Mouse (Mus musculus) brain, adult 2 months (tissue): ENCODE results near the gene Agpat2.

Experiments used
- DNase-seq: peaks from one replicate; pipeline ENCODE4 v3.0.0; 2011; ENCODE audit warnings: low read depth, low spot score

The Agpat2 gene

GRCm38 (mm10) chr2:26596898-26597297 is 7.3 kb downstream of the Agpat2 start:
- DNase-seq = no peak

DNA sequence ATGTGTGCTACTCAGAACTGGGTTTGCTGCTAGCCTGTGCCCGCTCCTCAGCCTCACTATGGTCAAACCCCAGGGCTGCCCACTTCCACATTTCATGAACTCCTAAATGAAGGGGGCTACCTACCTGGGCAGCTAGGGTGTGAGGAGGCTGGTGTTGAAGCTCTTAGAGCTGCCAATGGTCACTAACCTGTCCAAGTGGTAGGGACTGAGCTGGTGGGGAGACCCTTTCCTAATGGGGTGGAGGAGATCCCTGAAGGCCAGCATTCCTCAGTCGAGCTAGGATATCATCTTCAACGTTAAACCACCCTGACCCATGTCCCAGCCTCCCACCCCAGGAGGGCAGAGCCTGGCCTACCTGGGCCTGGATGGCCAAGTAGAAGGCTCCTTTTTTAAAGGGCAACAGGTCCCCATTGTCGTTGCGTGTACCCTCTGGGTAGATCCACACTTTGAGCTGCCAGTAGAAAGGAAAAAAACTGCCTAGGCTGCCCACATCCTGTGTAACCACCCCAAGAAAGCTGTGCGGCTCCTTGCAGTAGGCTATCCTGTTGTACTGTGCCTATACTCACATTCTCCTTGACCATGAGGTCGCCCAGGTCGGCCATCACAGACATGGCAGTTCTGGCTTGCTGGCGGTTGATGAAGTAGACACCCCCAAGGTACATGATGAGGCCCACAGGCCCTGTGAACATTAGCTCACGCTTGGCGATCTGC is 8.3 kb downstream of the Agpat2 start:
- no peak for DNase-seq

DNA sequence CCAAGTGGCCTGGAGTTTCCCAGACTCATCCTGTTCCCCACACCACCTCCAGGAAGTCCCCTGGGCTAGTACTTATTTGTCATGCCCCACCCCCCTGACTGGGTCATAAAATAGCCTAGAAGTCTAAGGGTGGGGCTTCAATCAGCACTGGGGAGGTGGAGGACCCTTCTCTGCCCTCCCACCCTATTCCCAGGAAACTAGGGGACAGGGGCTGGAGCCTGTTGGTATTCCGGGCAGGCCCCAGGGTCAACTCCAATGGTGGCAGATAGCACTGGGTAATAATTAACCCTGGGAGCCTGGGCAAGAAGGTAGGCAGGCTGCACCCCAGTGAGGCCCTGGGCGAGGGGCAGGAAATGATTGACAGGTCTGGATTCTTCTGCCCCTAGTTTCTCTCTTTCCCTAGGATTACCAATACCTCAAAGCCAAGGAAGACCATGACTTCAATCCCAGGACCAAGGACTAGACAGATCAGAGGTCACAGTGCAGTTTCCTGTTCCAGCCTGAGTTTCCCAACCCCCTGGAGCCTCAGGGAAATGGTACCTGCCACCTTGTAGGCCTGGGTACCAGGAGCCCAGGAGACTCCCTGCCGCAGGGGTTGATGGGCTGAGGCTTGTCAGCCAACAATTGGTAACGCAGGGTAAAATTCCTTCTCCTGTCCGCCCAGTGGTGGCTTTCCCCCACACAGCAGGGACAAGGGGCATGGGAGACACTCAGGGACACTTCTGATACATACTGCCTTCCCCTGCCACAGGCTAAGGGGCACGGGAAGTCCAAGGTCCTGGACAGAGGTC is 9.1 kb downstream of the Agpat2 start:
- no peak for DNase-seq

GRCm38 (mm10) chr2:26594461-26594933 is 9.7 kb downstream of the Agpat2 start:
- DNase-seq = no peak

GRCm38 (mm10) chr2:26594022-26594346 is 10.2 kb downstream of the Agpat2 start:
- DNase-seq = peak; percentile 60

DNA sequence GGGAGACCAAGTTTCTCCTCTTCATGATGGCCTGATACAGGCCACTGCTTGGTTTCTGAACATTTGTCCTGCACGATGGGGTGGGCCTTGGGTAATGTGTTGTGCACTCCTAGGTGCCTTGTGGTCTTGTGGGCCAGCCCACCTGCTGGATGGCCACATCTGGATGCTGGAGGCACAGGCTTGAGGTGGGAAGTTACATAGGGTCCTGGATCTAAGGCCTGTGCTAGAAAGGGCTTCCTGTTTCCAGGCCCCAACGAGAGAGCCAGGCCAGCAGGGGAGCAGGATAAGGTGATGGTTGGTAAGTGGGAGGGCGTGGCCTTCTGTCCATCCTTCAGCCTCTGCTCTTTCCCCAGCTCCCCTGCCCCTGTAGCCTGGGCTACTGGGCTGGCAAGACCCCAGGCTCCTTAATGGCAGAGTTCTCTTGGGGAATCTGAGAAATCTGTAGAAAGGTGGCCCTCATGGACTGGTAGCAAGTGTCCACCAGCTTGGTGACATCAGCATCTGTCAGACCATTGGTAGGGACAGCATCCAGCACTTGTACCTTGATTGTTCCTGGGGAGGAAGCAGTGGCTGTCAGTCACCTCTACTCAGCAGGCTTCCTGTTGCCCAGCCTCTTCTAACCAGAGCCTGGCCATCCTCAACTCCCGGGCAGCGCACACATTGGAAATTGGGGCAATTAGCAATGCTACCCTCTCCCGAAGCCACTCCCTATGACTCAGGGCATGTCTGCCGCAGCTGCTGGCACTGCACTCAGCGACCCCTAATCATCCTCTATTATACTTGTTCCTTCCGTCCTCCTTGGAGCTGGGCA is 10.8 kb downstream of the Agpat2 start:
- DNase-seq = no peak

DNA sequence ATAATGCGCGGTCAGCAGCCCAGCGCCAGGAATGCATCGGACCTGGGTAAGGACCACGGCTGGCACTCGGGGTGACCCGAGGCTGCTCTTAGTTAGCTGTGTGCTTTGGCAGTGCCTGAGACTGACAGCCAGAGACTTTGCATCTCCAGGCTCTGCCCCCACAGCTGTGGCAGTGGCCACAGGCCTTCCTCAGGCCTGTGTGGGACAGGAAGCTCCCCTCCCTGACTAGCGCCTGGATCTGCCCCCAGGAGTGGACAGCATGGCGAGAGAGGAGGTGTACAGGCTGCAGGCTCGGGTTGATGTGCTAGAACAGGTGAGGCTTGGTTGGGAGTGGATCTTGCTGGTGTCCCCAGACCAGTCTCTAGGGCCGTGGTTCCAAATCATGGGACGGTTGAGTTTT is 12.8 kb downstream of the Agpat2 start:
- DNase-seq = no peak

DNA sequence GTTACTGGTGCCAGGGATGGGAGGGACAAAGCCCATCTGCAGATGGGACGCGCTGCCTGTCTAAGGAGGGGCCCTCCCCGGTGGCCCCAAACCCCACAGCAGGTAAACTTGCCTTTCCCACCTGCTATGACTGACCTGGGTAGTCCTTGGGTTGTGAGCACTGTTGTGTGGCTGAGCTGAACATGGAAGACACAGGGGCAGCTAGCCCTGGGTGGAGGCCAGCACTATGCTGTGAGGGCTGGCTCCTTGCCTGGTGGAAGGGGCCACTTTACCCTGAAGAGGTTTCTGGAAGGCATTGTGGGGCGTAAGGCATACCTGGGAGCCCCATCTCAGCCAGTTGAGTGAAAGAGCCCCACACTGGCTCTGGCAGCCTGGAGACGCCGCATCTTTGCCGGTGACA is 13.3 kb downstream of the Agpat2 start:
- no peak for DNase-seq

GRCm38 (mm10) chr2:26590282-26590681 is 13.9 kb downstream of the Agpat2 start:
- no peak for DNase-seq

DNA sequence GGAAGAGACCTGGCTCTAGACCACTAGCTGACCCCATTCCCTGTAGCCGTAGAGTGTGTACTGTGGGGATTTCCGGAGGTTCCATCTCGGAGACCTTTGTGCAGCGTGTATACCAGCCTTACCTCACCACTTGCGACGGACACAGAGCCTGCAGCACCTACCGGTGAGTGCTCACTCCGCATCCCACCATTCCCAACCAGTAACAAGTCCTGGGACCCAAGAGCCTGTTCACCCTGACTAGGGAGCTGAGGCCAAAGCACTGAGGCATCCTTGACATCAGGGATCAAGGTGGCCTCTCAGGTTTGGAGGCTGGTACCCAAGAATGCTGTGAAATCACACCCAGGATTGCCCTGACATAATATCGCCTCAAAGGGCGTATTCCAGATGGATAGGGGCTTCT is 14.9 kb downstream of the Agpat2 start:
- no peak for DNase-seq

DNA sequence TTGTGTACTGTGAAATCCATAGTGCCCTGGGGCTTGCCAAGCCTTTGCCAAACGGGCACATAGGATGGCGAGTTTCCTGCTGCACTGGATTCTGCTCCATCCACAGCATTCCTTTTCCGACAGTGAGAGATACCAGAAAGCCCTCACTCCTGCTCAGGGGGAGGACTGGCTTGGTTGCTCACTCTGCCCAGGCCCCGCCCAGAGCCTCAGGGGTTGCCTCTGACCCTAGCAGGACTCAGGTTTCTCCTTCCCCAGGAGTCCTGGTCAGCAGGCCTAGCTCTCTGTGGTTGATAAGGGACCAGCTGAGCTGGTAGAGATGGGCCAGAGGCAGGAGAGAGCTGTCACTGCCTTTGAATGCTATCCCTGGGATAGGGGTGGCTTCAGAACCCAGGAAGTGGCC is 15.6 kb downstream of the Agpat2 start:
- no peak for DNase-seq

DNA sequence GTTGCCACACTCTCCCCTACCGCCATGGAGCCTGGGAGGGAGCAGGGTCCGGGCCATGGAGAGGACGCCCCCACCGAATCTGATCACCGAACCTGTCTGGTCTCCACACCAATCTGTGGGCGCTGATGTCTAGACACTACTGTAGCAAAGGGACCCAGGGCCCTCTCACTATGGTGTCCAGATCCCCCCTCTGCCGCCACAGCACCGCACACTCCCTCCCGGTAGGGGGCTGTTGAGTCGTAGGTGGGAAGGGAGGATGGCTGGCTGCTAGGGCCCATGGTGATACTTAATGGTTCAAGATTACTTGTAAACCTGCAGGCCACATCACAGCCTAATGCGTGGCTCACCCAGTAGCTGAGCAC is 17.2 kb downstream of the Agpat2 start:
- no peak for DNase-seq

DNA sequence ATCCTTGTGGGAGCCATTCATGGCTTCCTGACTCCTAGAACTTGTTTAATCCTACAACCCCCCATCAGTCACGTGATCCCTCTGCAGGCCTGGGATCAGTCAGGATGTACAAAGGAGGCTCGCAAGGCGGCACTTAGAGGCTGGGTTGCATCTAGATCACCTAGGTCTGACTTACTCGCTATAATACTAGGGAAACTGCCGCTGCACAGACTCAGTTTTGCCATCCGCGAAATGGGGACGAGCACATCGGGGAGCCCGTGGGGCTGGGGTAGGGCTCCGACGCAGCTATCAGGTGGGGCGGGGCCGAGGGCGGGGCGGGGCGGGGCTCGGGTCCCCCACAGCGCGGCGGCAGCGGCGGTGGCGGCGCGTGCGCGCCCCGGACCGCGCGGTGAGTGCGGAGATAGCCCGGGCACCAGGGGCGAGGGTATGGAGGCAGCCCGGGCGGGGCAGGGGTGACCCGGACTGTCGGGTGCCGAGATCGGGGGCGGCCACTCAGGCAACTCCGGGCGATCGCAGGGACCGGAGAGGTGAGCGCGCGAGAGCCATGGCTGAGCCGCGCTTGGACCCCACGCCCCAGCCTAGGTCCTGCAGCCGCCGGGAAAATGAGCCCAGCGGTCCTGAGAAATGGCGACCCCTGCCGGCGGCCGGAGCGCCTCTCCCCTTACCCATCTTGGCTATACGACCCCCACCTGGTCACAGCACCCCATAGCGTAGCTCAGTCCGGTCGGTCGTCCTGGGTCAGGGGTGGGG is 17.7 kb downstream of the Agpat2 start, which contains the start of gene Gm20532:
Gm20532 (plus strand) TSS at position 346 of the 750 bp plus-strand sequence.
- DNase-seq = peak; percentile 57

DNA sequence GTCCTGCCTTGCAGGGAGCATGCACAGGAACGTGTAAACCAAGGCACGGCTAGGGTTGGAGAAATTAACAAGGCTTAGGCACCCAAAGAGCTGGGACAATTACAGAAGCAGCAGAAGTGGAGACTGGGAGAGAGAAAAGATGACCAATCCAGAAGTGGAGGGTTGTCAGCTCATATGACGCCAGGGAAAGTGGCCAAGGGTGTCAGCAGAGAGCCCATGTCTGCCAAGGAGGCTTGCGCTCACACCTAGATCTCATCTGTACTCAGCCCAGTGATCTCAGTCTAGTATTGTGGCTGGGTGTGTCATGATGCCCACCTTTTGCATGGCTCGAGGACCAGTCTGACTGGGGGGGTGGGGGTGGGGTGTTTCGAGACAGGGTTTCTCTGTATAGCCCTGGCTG is 18.5 kb downstream of the Agpat2 start:
- peak; percentile 60 for DNase-seq

DNA sequence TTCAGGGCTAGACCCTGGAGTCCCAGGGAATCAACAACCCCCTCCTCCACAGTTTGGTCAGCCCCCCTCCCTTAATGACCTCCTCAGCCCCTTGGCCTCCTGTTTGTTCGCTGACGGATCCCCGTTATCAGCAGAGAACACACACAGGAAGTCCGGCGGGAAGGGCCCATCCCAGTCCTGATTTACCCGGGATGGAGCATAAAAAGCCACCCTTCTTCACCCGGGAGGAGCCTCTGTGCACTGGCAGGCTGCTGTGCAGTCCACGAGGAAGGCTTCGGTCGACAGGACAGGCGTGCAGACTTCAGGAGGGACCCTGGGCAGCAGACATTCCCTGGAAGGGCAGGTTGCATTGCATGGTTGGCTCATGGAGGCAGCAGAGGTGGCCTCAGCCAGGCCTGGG is 20.6 kb downstream of the Agpat2 start:
- DNase-seq = no peak

- no peak for DNase-seq
These were observed 21.5 kb downstream of the Agpat2 start for GRCm38 (mm10) chr2:26582741-26583140.

- no peak for DNase-seq
These were observed 22.0 kb downstream of the Agpat2 start for GRCm38 (mm10) chr2:26582203-26582602.

GRCm38 (mm10) chr2:26580751-26581150 is 23.5 kb downstream of the Agpat2 start:
- no peak for DNase-seq

GRCm38 (mm10) chr2:26579714-26580113 is 24.5 kb downstream of the Agpat2 start, which contains the start of gene Egfl7:
Egfl7 (plus strand) TSS chr2:26580014.
- DNase-seq = no peak

DNA sequence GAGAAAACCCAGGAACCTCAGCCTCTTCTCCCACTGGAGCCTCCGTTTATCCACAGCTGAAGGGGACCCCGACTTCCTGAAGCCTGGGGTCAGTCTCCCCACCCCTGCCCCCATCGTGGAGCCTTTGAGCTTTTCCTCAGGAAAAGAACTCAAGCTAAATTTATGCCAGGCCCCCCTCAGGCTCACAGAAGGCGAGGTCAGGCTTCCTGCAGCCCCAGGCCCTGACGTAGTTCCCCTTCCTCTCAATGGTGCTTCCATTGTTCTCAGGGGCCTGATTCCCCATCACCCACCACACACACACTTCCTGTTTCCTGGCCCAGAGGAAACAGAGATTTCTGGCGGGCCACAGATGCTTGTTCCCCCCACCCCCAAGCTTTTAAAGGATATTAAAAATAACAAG is 25.8 kb downstream of the Agpat2 start:
- DNase-seq = no peak

DNA sequence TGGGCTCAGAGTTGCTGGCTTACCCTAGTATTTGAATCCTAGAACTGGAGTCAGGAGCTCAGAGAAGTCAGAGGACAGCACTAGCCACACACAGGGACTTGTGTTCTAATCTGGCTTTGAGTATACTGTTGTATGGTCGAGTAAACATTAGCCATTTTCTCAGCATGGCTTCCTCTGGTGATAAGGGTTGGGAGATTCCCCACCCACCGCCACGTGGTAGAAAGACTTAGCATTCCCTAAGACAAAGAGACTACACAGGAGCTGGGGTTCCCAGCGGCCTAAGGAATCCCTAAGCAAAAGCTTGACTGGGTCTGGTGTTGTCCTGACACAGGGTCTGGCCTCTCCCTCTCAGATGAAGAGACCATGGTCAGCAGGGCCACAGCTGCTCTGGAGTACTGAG is 27.8 kb downstream of the Agpat2 start:
- DNase-seq = no peak

- no peak for DNase-seq
These were observed 28.4 kb downstream of the Agpat2 start for GRCm38 (mm10) chr2:26575865-26576264.
